Mouse (Mus musculus) bone marrow macrophage, adult 2 months (primary cell): ENCODE measurements around the gene Cdh6.

Experiments used
- CTCF ChIP-seq: IDR thresholded peaks from 2 replicates; pipeline ENCODE4 v1.5.1; 2012; ENCODE audit warnings: low read depth, mild to moderate bottlenecking, low read length, moderate library complexity
- POLR2A ChIP-seq: IDR thresholded peaks from 2 replicates; pipeline ENCODE4 v1.6.1; 2012; ENCODE audit warnings: mild to moderate bottlenecking, low read depth, low read length, borderline replicate concordance

DNA sequence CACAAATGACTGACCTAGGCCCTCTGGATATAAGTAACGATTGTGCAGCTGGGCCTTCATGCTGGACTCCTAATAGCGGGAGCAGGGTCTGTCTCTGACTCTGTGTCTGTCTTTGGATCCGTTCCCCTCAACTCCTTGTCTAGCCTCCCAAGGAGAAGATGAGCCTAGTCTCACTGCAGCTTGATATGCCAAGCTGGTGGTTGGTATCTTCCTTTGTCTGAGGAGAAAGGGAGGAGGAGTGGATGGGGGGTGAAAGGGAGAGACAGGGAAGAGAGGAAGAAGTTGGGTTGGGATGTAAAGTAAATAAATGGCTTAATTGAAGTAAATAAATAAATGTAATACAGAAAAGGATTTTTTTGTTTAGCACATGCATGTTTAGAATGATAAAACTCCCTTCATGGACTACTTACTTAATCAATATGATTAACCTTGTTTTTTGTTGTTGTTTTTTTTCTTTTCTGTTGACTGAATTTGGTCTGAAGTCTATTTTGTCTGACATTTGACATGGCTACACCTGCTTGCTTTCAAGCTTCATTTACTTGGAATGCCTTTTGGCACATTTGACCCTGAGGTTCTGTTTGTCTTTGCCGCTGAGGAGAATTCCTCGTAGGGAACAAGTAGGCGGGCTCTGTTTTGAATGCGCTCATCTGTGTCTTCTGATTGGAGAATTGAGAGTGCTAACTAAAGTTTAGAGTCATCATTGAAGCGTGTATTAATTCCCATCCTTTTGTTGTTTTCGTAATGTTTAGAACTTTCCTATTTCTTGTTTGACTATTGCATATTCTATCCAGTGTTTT lies 178.7 kb downstream of the Cdh6 start:
- TF ChIP-seq POLR2A (no peak), CTCF (no peak)
